Mouse (Mus musculus): ENCODE results near the gene Ywhah. TPM values are rescaled to one million over a fixed set of nuclear protein-coding genes. Genes with fewer than 3 reads are reported as not detected.

The Ywhah gene
- polyA plus RNA-seq, 1 experiment from 2014 or later, result 760 TPM

Other genes starting within 250 kb of the Ywhah start
- gene Pisd, start 233.2 kb upstream of the Ywhah start, polyA plus RNA-seq (2015; fragmentation: Nextera tagmentation; extraction: Ambion mirVana), result 106 and 114 TPM in 2 replicates
- not detected in 2 replicates for gene Gm20671, start 191.7 kb upstream of the Ywhah start, polyA plus RNA-seq (2015; fragmentation: Nextera tagmentation; extraction: Ambion mirVana)
- gene Prr14l, start 164.6 kb upstream of the Ywhah start, polyA plus RNA-seq (2015; fragmentation: Nextera tagmentation; extraction: Ambion mirVana), result 12.4 and 16.4 TPM in 2 replicates
- 30.5 and 33.5 TPM in 2 replicates for gene Depdc5, start 155.1 kb upstream of the Ywhah start, polyA plus RNA-seq (2015; fragmentation: Nextera tagmentation; extraction: Ambion mirVana)
- gene Slc5a1, start 85.4 kb downstream of the Ywhah start, polyA plus RNA-seq (2015; fragmentation: Nextera tagmentation; extraction: Ambion mirVana), result 0.06 and 0.10 TPM in 2 replicates
- gene Spon2, start 199.6 kb downstream of the Ywhah start, polyA plus RNA-seq (2015; fragmentation: Nextera tagmentation; extraction: Ambion mirVana), result 4.1 and 5.2 TPM in 2 replicates